Mouse (Mus musculus) bone marrow macrophage, adult 2 months (primary cell): ENCODE measurements around the gene Slc38a9.

Experiments
- CTCF ChIP-seq: IDR thresholded peaks from 2 replicates; pipeline ENCODE4 v1.5.1; 2012; ENCODE audit warnings: low read depth, mild to moderate bottlenecking, low read length, moderate library complexity
- POLR2A ChIP-seq: IDR thresholded peaks from 2 replicates; pipeline ENCODE4 v1.6.1; 2012; ENCODE audit warnings: mild to moderate bottlenecking, low read depth, low read length, borderline replicate concordance

GRCm38 (mm10) chr13:112753522-112753921 lies 93.0 kb downstream of the Slc38a9 start:
- TF ChIP-seq POLR2A (no peak), CTCF (no peak)
